Mouse (Mus musculus) intestine, embryonic 16.5 days (tissue): ENCODE measurements around the gene Mdc1. TPM values are rescaled to one million over a fixed set of nuclear protein-coding genes. Genes with fewer than 3 reads are reported as not detected.

Experiments
- ATAC-seq: fragments of 200-750 bp; cut with Nextera tagmentation; 2 replicates; pipeline ENCODE4 v1.8.0; 2017; ENCODE audit warnings: moderate TSS enrichment, moderate library complexity
- H3K27ac ChIP-seq: fragments of 300-500 bp; sonication (generic); 2 replicates; pipeline ENCODE4 v1.5.1; 2014; ENCODE audit warnings: mild to moderate bottlenecking, low read length
- H3K27me3 ChIP-seq: fragments of 300-500 bp; sonication (generic); replicated peaks from 2 replicates; pipeline ENCODE4 v1.6.1; 2014; ENCODE audit warnings: low read length, control low read depth, mixed read lengths; ENCODE audit not compliant: control insufficient read depth, insufficient read depth
- H3K36me3 ChIP-seq: fragments of 300-500 bp; sonication (generic); 2 replicates; pipeline ENCODE4 v1.6.1; 2014; ENCODE audit warnings: low read length, control low read depth; ENCODE audit not compliant: control insufficient read depth, insufficient read depth
- H3K4me1 ChIP-seq: fragments of 300-500 bp; sonication (generic); 2 replicates; pipeline ENCODE4 v1.6.1; 2014; ENCODE audit warnings: low read length, control low read depth, mixed read lengths; ENCODE audit not compliant: control insufficient read depth, insufficient read depth
- H3K4me2 ChIP-seq: fragments of 300-500 bp; sonication (generic); 2 replicates; pipeline ENCODE4 v1.6.1; 2014; ENCODE audit warnings: low read depth, low read length, control low read depth
- H3K4me3 ChIP-seq: fragments of 300-500 bp; sonication (generic); 2 replicates; pipeline ENCODE4 v1.5.1; 2014; ENCODE audit warnings: mild to moderate bottlenecking, low read length
- H3K9ac ChIP-seq: fragments of 300-500 bp; sonication (generic); 2 replicates; pipeline ENCODE4 v1.6.1; 2014; ENCODE audit warnings: low read depth, low read length
- H3K9me3 ChIP-seq: fragments of 300-500 bp; sonication (generic); 2 replicates; pipeline ENCODE4 v1.6.1; 2016; ENCODE audit warnings: low read length, control low read depth; ENCODE audit not compliant: control insufficient read depth
- WGBS: fragments of 180-500 bp; shearing (Covaris S2); extraction: QIAGEN DNeasy Blood & Tissue Kit; methylation state at CpG from one replicate; pipeline ENCODE4 v1.1.7; 2014; 5-methylcytosine and 5-hydroxymethylcytosine counted together
- polyA plus RNA-seq: library from polyadenylated mRNA; unstranded; fragments of >200 nt; fragmentation: Nextera tagmentation; extraction: Ambion mirVana; gene quantifications from 2 replicates; pipeline ENCODE4 v1.2.1, GENCODE M21; 2015

The Mdc1 gene
- polyA plus RNA-seq, 1 experiment from 2014 or later: 11.8 TPM

DNA sequence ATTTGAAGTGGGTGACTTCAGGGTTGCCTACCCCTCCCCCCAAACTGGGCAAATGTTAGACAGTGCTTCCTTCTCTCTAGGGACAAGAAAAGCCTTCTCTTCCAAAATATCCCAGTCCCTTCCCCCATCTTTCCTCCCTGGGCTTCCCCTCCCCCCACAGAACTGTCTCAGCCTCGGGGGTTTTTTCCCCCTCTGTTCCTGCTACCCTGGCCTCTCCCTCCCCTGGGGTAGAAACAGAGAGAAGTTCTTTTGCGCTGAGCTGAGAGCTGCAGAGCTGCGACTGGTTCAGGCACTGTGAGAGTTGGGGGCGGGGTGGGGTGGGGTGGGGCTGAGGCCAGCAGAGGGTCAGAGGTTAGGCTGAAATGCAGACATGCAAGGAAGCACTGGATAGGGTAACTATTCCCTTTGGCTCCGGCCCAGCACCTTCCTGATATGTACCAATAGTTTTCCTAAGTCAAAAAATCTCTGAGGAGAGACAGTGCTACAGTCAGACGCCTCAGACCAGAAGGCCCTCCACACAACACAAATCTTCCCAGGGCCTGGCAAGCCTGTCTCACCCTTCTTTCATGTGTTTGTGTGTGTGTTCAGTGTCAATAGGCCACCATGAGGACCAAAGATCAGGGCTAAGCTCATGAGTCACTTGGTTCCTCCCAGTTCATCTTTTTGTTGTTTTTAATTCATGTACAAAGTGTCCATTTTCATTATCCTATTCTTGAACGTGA lies 28.2 kb downstream of the Mdc1 start:
- H3K4me1 ChIP-seq: peaks cover 38% of the 10 kb centered on the region

DNA sequence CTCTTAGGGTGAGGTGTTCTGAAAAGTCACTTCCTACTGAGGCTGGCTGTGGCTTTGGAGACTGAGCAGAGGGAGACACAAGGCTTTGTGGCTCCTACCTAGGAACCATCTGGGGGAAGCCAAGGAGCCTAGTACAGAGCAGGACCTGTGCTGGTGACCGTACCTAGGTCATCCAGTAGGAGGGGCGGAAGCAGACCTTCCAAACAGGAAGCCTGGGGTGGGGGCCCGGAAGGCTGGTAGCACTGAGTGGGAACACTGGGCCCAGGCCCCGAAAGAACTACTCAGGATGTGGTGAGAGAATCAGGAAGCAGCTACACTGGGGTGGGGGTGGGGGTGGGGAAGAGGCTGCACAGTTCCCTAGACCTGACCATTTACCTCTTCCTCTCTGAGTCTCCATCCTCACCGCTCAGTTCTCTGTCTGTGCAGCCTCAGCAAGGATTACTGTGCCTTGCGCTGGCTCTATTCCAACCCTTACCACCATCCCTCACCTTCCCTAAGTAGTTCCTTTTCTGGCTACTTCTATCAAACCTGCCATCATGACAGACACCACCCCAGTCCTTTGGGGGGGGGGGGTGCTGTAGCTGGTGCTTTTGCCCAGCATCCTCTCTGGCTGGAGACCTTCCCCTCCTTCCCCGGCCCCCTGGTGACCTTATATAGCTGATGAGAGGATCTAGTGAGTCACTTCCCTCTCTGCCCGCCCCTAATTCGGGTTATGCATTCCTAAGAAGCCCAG lies 29.0 kb downstream of the Mdc1 start:
- Histone ChIP-seq H3K36me3 (no peaks in the 10 kb centered on the region; the same call in 1 of the 2 replicates), H3K27ac (peak overlapping the region; percentile 89), H3K4me3 (peak overlapping the region; percentile 62), H3K9me3 (0 out of 2 replicates have a peak, but pooled peaks cover 4% of the 10 kb centered on the region), H3K27me3 (no peaks in the 10 kb centered on the region), H3K4me1 (peaks cover 35% of the 10 kb centered on the region), H3K9ac (peak overlapping the region; percentile 77), H3K4me2 (peak overlapping the region; percentile 81)
- WGBS: 41% methylated on average over 9 of the region's 9 CpGs
- ATAC-seq: 0 out of 2 replicates have a peak, but pooled peaks have one; percentile 1

More for the DNA sequence above, 28.2 kb downstream of the Mdc1 start:
- Histone ChIP-seq H3K27me3 (no peaks in the 10 kb centered on the region), H3K4me2 (peak overlapping the region; percentile 81), H3K9me3 (0 out of 2 replicates have a peak, but pooled peaks cover 4% of the 10 kb centered on the region), H3K4me3 (peak overlapping the region; percentile 62), H3K36me3 (no peaks in the 10 kb centered on the region; the same call in 1 of the 2 replicates), H3K27ac (peak overlapping the region; percentile 89), H3K9ac (peak overlapping the region; percentile 77)
- peak; percentile 5; the same call in 1 of the 2 replicates for ATAC-seq
- 4% methylated on average over 7 of the region's 7 CpGs for WGBS

DNA sequence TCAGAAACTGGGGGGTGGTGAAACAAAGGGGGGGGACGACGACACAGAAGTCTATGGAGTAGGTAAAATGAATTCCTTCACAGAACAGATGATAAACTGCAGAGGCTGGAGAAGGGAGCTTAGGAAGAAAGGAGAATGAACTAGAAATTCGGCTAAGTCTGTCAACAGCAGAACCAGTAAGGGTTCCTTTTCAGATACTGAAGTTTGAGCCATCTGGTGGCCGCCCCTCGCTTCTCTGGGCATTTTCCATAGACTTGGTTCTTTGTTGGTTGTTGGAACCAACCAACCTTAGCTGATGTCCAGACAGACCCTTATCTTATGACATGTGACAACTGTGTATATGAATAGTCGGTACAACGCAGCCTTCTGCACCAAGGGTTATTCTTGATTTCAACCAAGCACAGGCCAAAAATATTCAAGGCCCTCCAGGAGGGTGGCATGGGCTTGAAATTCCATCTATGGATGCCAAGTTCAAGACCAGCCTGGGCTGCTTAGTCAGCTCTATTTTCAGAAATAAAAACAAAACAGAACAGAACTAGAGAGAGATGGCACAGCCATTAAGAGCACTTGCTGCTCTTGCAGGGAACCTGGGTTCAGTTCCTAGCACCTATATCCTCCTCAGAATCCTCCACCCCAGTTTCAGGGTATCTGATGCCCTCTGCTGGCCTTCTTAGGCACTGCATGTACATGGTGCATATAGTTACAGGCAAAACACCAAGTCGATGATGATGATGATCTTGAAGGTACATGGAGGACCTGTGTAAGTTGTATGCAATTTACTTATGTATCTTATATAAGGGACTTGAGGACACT lies 29.8 kb downstream of the Mdc1 start:
- Histone ChIP-seq H3K4me3 (peak overlapping the region; percentile 62), H3K9me3 (0 out of 2 replicates have a peak, but pooled peaks cover 4% of the 10 kb centered on the region), H3K4me1 (peaks cover 35% of the 10 kb centered on the region), H3K27ac (peak overlapping the region; percentile 89), H3K36me3 (no peaks in the 10 kb centered on the region; the same call in 1 of the 2 replicates), H3K4me2 (peak overlapping the region; percentile 81), H3K9ac (no peak overlapping the region), H3K27me3 (no peaks in the 10 kb centered on the region)
- no peak for ATAC-seq
- WGBS: 78% methylated on average over 8 of the region's 8 CpGs

DNA sequence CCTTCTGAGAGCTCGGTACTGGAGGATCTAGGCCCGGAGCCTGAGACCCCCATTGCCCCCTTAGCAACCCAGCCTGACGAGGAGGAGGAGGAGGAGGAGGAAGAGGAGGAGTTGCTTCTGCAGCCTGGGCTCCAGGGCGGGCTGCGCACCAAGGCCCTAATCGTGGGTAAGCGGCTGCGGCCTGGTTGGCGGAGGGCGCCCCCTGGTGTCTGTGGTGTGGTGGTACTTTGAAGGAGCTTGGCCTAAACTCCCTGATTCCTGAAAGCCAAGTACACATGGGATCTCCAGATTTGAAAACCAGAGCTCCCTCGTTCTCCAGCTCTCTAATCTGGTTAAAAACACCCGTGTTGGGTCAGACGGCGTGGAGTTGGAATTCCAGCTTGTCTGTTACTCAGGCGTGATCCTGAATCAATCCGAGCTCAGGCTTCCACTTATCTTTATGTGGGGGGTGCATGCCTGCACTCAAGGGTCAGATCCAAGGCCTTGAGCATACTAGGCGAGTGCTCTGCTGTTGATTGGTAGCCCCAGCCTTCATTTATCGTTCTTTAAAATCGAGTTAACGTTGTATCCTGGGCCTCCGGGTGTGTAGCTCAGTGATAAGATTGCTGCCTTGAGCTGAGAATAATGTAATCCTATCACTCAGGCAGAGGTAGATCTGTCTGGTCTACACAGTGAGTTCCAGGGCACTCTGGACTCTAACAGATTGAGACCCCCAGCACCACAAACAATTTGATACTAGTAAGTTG lies 32.6 kb downstream of the Mdc1 start:
- no peaks in the 10 kb centered on the region; the same call in 1 of the 2 replicates for H3K36me3 ChIP-seq
- H3K4me3 ChIP-seq: no peak overlapping the region
- 24% methylated on average over 21 of the region's 21 CpGs for WGBS
- no peaks in the 10 kb centered on the region for H3K27me3 ChIP-seq
- peak overlapping the region; percentile 34 for H3K9ac ChIP-seq
- H3K4me2 ChIP-seq: no peak overlapping the region
- H3K9me3 ChIP-seq: 0 out of 2 replicates have a peak, but pooled peaks cover 4% of the 10 kb centered on the region
- no peak overlapping the region for H3K27ac ChIP-seq
- ATAC-seq: peak; percentile 50; the same call in 1 of the 2 replicates
- H3K4me1 ChIP-seq: peaks cover 30% of the 10 kb centered on the region

DNA sequence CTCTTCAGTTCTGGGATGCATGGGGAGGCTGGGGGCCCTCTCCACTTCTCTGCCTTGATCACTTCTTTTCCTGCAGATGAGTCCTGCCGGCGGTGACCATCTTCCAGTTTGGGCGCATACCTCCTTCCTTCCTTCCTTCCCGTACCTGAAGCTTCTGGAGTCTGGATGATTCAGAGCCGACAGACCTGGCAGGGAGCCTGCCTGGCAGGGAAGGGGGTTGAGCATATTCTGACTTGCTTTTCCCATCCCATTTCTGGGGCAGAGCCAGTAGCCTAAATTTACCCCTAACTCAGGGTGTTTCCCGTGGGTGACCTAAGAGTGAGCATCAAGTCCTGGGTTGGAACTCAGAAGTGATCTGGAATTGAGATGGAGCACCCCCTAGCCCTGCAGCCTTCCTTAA lies 33.4 kb downstream of the Mdc1 start:
- WGBS: 84% methylated on average over 6 of the region's 6 CpGs

DNA sequence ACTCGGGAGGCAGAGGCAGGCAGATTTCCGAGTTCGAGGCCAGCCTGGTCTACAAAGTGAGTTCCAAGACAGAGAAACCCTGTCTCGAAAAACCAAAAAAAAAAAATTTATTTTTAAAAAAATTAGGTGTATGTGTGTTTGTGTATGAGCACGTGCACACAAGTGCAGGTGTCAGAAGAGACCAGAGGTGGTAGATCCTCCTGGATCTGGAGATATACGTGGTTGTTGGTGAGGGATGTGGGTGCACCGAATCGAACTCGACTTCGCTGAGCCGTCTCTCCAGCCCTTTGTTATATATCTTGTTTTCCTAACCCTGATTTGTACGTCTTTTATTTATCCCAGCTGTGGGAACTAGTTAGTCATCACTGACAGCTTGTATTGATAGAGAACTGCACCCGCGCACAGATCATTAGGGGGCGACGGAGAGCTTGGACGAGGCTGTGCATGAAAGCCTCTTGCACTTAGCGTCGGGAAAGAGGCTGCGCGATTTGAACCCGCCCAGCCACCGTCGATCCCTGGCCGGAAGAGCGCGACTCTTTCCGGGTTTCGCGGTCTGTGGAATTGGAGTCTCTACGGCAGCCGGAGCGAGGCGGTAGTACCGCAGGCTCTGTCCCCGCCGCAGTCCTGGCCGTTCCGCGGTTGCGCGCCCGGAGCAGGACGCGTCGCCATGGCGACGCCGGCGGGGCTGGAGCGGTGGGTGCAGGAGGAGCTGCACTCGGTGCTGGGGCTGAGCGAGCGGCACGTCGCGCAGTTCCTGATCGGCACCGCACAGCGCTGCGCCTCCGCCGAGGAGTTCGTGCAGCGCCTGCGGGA lies 38.1 kb downstream of the Mdc1 start, which contains the start of gene Dhx16:
Gene Dhx16 (plus strand): TSS at position 575 of the 813 bp plus-strand sequence.
- Histone ChIP-seq H3K4me3 (peak within 1 kb of the TSS; percentile 89), H3K36me3 (peaks cover 21% of the 10 kb centered on the region; the same call in 1 of the 2 replicates), H3K4me1 (peaks cover 4% of the 10 kb centered on the region; the same call in 1 of the 2 replicates), H3K27me3 (no peaks in the 10 kb centered on the region), H3K27ac (peak within 1 kb of the TSS; percentile 73), H3K9ac (peak within 1 kb of the TSS; percentile 93), H3K9me3 (no peaks in the 10 kb centered on the region), H3K4me2 (peak within 1 kb of the TSS; percentile 67)
- WGBS: 5% methylated on average over 66 of the region's 66 CpGs
- peak; percentile 94 for ATAC-seq

More for the DNA sequence above, 33.4 kb downstream of the Mdc1 start:
- H3K4me3 ChIP-seq: no peak overlapping the region
- no peak overlapping the region for H3K4me2 ChIP-seq
- 0 out of 2 replicates have a peak, but pooled peaks cover 4% of the 10 kb centered on the region for H3K9me3 ChIP-seq
- ATAC-seq: no peak
- H3K27ac ChIP-seq: no peak overlapping the region
- H3K9ac ChIP-seq: no peak overlapping the region
- peaks cover 23% of the 10 kb centered on the region for H3K4me1 ChIP-seq
- H3K27me3 ChIP-seq: no peaks in the 10 kb centered on the region
- no peaks in the 10 kb centered on the region; the same call in 1 of the 2 replicates for H3K36me3 ChIP-seq

DNA sequence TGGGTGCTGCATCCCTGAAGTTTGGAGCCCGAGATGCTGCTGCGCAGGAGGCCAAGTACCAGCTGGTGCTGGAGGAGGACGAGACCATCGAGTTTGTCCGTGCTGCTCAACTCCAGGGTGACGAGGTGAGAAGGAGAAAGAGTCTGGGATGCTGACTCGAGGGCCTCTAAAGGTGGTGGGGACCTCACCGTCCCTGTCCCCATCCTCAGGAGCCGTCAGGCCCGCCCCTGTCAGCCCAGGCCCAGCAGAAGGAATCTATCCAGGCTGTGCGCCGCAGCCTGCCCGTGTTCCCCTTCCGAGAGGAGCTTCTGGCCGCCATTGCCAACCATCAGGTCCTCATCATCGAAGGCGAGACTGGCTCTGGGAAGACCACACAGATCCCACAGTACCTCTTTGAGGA lies 41.6 kb downstream of the Mdc1 start:
- H3K4me1 ChIP-seq: peaks cover 4% of the 10 kb centered on the region; the same call in 1 of the 2 replicates
- no peaks in the 10 kb centered on the region for H3K9me3 ChIP-seq
- no peak overlapping the region for H3K4me3 ChIP-seq
- ATAC-seq: no peak
- WGBS: 93% methylated on average over 17 of the region's 17 CpGs
- H3K4me2 ChIP-seq: no peak overlapping the region
- H3K27ac ChIP-seq: no peak overlapping the region
- no peak overlapping the region for H3K9ac ChIP-seq
- no peaks in the 10 kb centered on the region for H3K27me3 ChIP-seq
- H3K36me3 ChIP-seq: peaks cover 33% of the 10 kb centered on the region

DNA sequence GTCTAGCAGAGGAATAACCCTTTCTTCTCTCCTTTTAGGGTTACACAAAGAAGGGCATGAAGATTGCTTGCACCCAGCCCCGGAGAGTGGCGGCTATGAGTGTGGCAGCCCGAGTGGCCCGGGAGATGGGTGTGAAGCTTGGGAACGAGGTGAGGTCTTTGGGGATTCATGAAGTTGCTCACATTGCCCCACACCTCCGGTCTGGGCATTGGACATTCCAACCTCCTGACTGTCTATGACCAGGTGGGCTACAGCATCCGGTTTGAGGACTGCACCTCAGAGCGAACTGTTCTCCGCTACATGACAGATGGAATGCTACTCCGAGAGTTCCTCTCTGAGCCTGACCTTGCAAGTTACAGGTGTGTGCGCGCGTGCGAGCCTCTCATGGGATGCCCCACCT lies 42.5 kb downstream of the Mdc1 start:
- no peaks in the 10 kb centered on the region for H3K9me3 ChIP-seq
- H3K9ac ChIP-seq: no peak overlapping the region
- no peak overlapping the region for H3K27ac ChIP-seq
- H3K27me3 ChIP-seq: no peaks in the 10 kb centered on the region
- WGBS: 97% methylated on average over 14 of the region's 14 CpGs
- H3K36me3 ChIP-seq: peaks cover 37% of the 10 kb centered on the region
- H3K4me1 ChIP-seq: peaks cover 4% of the 10 kb centered on the region; the same call in 1 of the 2 replicates
- H3K4me3 ChIP-seq: no peak overlapping the region
- ATAC-seq: no peak
- H3K4me2 ChIP-seq: no peak overlapping the region
